Mouse (Mus musculus) NIH3T3 (cell line): ENCODE results near the gene Rad51b.

Source experiments
- DNase-seq: peaks from one replicate; pipeline ENCODE4 v3.0.0-alpha.2; 2012; ENCODE audit warnings: low read depth

Rad51b gene

GRCm38 (mm10) chr12:79732355-79733115 is 435.5 kb downstream of the Rad51b start:
- DNase-seq = no peak

GRCm38 (mm10) chr12:79735341-79735785 is 438.3 kb downstream of the Rad51b start:
- peak; percentile 57 for DNase-seq

DNA sequence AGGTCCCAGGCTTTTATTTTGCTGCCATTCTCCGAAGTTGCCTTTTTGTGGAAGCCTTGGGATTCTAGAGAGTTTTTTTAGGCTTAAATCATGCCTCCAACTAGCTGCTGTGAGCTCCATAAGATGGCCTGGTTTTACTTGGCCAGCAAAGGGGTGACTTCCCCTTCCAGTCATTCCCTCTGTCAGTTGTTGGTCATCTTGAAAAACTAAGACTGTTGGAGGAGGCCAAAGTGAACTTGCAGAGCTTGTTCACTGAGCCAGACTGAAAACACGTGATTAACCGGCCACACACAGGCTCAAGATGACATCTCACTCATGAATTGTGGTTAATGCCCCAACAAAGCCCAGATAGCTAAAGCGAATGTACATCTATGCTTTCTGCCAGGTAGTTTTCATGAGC is 438.8 kb downstream of the Rad51b start:
- no peak for DNase-seq

GRCm38 (mm10) chr12:79738700-79739099 is 441.6 kb downstream of the Rad51b start:
- DNase-seq = no peak

- DNase-seq = no peak
Observed at GRCm38 (mm10) chr12:79739918-79740639, 443.0 kb downstream of the Rad51b start.

GRCm38 (mm10) chr12:79742211-79742610 is 445.1 kb downstream of the Rad51b start:
- no peak for DNase-seq

- DNase-seq = peak; percentile 74
Observed at GRCm38 (mm10) chr12:79744131-79744530, 447.0 kb downstream of the Rad51b start.

GRCm38 (mm10) chr12:79745225-79745624 is 448.1 kb downstream of the Rad51b start:
- DNase-seq = no peak

GRCm38 (mm10) chr12:79745845-79746510 is 448.9 kb downstream of the Rad51b start:
- DNase-seq = peak; percentile 36

DNA sequence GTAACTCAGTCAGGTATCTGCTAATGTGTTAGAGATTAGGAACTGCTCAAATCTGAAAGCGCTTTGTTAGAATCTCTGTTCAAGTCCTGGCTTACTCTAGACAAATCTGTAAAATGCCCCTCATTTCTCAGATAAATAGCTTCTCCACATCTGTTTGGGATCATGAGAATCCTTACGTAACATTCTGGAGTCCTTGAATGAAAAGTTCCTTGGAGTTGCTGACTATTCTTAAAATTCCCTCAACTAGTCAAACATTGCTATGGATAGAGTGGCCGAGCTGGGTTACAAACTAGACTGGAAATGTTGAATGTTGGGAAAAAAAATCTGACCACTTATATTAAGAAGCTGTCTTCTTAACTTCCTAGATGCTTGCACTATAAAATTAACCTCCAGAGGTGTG is 450.5 kb downstream of the Rad51b start:
- peak; percentile 77 for DNase-seq

DNA sequence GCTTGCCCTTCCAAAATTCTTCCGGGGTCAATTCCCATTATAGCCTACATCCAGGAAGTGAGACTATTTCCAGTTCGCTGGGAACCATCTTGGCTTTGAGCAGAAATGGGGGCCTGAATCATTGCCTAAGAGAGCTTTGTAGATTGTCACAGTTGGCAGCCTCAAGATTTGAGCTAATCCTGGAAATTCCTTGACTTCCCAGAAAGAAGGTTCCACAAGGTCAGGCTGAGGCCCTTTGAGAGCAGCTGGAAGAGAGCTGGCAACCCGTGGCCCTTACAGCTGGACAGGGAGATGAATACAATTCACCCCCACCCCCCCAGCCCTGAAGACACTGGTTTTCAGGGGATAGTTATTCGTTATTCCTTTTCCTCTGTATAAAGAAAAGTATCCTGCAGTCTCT is 451.8 kb downstream of the Rad51b start:
- no peak for DNase-seq

DNA sequence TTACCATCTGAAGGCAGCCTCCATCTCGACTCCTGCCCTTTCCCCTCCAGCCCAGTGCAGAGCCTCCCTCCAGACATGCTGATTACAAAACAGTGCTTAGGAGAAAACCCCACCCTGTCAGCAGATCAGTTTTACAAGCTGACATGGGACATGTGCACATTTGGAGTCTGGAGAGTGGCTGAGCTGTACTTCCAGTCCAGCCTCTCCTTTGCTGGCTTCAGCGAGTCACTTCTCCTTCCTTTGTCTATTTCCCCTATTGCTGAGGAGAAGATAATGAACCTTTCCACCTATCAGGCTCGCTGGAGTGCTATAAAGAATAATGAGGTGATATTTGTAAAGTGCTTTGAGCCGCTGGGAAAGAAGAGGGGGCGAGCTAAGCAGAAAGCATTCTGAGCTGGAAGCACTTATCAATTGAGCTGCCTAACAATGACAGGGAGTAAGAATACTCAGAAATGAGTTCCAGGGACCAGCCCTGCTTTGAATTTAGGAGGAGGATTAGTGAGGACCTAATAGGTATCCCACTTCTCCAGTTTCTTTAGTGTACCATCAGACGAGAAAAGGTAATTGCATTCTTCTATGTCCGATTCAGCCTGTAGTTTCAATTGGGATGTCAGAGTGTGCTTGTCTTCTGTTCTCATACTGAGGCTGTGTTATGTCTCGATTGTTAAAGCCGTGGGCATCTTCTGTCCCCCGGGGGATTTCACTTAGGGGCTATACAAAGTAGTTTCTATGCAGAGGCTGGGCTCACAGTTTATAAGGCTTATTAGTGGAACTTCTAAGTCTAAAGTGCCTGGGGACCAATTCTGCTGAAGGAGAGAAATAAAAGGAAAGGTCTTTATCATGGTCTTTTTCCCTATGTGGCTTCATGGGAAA is 453.4 kb downstream of the Rad51b start:
- peak; percentile 66 for DNase-seq

GRCm38 (mm10) chr12:79751781-79752180 is 454.7 kb downstream of the Rad51b start:
- DNase-seq = no peak

DNA sequence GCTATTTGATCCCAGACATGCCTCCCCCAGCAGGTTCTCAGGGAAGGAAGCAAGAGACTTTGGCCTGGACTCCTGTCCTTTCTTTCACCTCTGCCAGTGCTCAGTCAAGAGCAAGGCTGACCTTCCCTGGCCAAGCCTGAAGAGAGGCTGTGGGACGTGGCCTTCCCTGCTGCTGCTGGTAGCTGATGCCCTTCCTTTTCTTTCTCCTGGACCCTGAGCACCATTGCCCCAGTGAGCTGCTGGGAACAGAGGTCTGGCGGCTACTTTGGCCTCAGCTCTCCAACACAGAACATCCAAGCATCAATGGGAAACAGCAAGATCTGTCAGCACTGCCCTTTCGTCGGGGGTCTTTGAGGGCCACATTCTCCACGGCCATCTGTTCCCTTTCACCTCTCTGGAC is 455.1 kb downstream of the Rad51b start:
- no peak for DNase-seq

DNA sequence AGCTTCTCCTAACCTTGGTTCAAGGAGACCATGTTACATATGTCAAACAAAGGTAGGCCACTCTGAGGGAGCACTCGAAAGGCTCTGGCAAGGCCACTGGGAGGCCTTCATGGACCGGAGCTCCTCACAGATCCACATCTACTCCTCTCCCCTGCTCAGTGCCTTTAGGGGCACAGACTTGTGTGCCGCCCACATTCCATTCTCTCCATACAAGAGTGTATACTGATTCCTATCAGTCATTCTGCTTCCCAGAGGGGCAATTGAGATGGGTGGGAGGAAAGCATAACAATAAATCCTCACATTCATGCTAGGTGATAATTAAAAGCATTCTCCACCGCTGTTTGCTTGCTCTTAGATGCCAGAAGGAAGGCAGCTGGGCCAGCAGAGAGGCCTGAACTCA is 458.5 kb downstream of the Rad51b start:
- DNase-seq = peak; percentile 79

DNA sequence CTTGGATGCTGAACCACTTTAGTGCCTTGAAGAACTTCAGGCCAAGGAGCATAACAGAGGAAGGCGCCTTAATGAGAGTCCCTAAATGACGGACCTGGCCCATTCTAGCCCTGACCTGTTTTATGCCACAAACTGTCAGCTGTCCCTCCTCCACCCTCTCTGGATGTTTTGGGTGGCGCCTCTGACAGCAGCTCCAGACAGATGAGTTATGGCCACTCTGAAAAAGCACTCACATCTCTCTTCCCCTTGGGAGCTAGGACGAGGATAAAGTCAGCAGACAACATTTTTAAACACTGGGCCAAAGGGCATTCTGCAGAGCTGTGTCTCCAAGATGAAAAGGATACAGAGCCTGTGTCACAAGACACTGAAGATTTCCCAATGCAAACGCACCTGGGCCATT is 459.3 kb downstream of the Rad51b start:
- DNase-seq = no peak

GRCm38 (mm10) chr12:79757775-79758174 is 460.7 kb downstream of the Rad51b start:
- no peak for DNase-seq

DNA sequence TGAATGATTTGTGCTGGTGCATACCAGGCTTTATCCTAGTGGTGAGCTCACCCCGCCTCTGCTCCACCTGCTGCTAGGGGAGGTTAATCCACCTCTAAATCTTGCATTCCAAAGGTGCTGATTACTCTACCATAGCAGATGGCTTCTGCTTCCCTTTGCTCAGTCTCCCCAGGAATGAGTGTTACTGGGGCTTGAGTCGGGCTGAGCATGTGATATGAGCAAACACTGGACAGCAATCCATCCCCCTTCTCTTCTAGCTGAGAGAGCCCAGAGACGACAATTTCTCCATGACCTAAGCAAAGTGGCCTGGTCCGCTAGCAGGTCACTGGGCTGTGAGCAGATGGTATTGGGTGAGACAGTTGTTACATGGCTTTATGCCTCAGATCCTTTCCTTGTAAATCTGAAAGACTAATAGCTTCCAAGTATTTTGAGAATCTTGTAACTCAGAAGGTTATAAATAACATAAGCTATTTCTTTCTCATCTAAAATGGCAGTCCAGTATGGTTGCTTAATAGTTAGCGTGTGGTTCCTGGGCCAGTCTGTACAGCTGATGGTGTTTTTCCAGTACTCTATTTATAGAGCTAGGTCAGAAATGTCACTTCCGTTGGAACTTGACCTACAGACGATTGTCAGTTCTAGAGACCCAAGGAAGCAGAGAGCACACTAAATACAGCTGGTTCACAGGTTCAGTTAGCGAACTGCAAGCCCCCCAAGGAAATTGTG is 462.3 kb downstream of the Rad51b start:
- DNase-seq = peak; percentile 42

GRCm38 (mm10) chr12:79761217-79761616 is 464.1 kb downstream of the Rad51b start:
- peak; percentile 36 for DNase-seq

GRCm38 (mm10) chr12:79762087-79762486 is 465.0 kb downstream of the Rad51b start:
- peak; percentile 46 for DNase-seq
